In the genomic region with DNA sequence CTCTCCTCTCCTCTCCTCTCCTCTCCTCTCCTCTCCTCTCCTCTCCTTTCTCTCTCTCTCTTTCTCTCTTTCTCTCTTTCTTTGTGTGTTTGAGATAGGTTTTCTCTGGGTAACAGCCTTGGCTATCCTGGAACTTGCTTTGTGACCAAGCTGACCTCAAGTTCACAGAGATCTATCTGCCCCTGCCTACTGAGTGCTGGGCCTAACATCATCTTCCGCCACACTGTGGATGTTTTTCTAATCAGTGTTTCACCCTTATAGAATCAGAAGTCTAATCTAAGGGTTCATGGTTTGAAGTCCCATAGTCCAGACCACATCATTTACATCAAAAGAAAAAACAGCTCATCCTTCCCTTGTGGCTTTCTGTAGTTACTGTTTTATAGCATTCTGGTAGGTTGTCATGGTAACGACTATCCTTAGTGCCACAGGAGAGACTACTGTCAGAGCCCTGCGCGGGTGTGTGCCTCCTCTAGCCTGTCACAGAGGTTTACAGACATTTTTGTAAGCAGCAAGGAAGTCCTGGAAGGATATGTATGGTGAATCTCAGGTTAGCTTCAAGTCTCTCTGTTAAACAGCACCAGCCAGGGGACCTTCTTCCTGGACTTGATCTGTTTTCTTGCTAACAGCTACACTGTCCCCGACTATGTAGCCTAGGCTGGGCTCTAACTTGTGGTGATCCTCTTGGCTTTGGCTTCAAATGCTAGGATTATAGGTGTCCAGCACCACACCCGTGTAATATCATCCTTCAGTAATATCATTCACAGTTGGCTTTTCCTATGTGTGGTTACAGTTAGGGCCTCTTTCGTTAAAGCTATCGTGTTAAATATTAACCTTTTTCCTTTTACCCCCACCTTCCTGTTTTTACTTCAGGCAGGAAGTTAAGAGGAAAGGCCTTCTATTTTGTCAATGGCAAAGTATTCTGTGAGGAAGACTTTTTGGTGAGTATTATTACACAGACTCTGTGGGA, we compare ENCODE assay signal across 8 mouse cellular contexts. TPM values are rescaled to one million over a fixed set of nuclear protein-coding genes. Genes with fewer than 3 reads are reported as not detected.
A peak's percentile ranks its signal among the peaks of the same experiment; 100 is the strongest.
DNase-seq lines count a peak whose midpoint lies in the region; ATAC-seq and TF ChIP-seq lines count a peak whose summit lies in the region.

No protein-coding gene starts in this region.

- no peak for TF ChIP-seq POLR2A in spleen, adult 2 months (IDR thresholded peaks at IDR 0.05; ENCODE audit: low read depth, low read length)

- H3K4me3 ChIP-seq in spleen, adult 2 months (ENCODE audit: extremely low read depth, insufficient read depth, insufficient read length): no peak overlapping the region
- no peak overlapping the region for H3K4me3 ChIP-seq in liver, embryonic 13.5 days (replicated peaks)

- 16% methylated on average over 8 of the region's 8 CpGs for WGBS in spleen, adult 2 months
- whole genome bisulfite sequencing in liver, embryonic 13.5 days (ENCODE audit: insufficient replicate concordance): 61% methylated on average over 8 of the region's 8 CpGs

- H3K9ac ChIP-seq in liver, embryonic 13.5 days: no peak overlapping the region

- H3K4me1 ChIP-seq in spleen, adult 2 months (ENCODE audit: control insufficient read depth, insufficient read depth, insufficient read length): peaks cover 13% of the 10 kb centered on the region
- peaks cover 16% of the 10 kb centered on the region; the same call in 1 of the 2 replicates for H3K4me1 ChIP-seq in liver, embryonic 13.5 days (replicated peaks)

- H3K4me2 ChIP-seq in liver, embryonic 13.5 days: 0 out of 2 replicates have a peak overlapping the region, but pooled peaks have one; percentile 11

- peaks cover 19% of the 10 kb centered on the region for H3K36me3 ChIP-seq in spleen, adult 2 months (ENCODE audit: control insufficient read depth, insufficient read depth, low read length)
- H3K36me3 ChIP-seq in liver, embryonic 13.5 days: peaks cover 57% of the 10 kb centered on the region

- no peak for DNase-seq in frontal cortex, postnatal 36 days (ENCODE audit: low spot score in 2 of 2)
- peak; percentile 46 to 92 for DNase-seq in spleen, adult 2 months (ENCODE audit: low read depth in 1 of 2, low spot score in 2 of 2)
- DNase-seq in spleen, postnatal 14 days (ENCODE audit: low spot score in 2 of 2): no peak
- no peak for DNase-seq in liver, embryonic 13.5 days
- DNase-seq in thymus, postnatal 4 days: peak; percentile 43
- no peak for DNase-seq in urinary bladder, postnatal 14 days (ENCODE audit: low spot score)
- DNase-seq in cerebellum, postnatal 25 days: no peak

- H3K9me3 ChIP-seq in liver, embryonic 13.5 days (replicated peaks): no peaks in the 10 kb centered on the region

- peak overlapping the region; percentile 73 for H3K27ac ChIP-seq in spleen, adult 2 months (ENCODE audit: insufficient read depth, low read length)
- peak overlapping the region; percentile 14; the same call in 1 of the 2 replicates for H3K27ac ChIP-seq in liver, embryonic 13.5 days

- ATAC-seq in frontal cortex, adult (ENCODE audit: low TSS enrichment): peak; percentile 94
- peak; percentile 21; the same call in 1 of the 2 replicates for ATAC-seq in liver, embryonic 13.5 days (ENCODE audit: low read depth)

- no peak for TF ChIP-seq CTCF in spleen, adult 2 months (IDR thresholded peaks at IDR 0.05; ENCODE audit: extremely low read depth, insufficient read depth, insufficient read length, insufficient replicate concordance)

- H3K27me3 ChIP-seq in spleen, adult 2 months (ENCODE audit: control insufficient read depth, insufficient read depth, low read length): no peaks in the 10 kb centered on the region
- H3K27me3 ChIP-seq in liver, embryonic 13.5 days: no peaks in the 10 kb centered on the region

RNA-seq across cellular contexts. Expression of a gene that starts 19.6 kb away (rescaled TPM):
- 2.5 TPM in 2 replicates for polyA plus RNA-seq in spleen, adult 2 months (2012; rRNA removed)
- 27.3 and 37.3 TPM in 2 replicates for polyA plus RNA-seq in liver, embryonic 13.5 days (2015; fragmentation: Nextera tagmentation; extraction: Ambion mirVana)

RNA-seq across cellular contexts. Expression of a gene that starts 31.4 kb away (rescaled TPM):
- 45.1 and 55.1 TPM in 2 replicates for polyA plus RNA-seq in spleen, adult 2 months (2012; rRNA removed)
- polyA plus RNA-seq in liver, embryonic 13.5 days (2015; fragmentation: Nextera tagmentation; extraction: Ambion mirVana): 21.5 and 25.8 TPM in 2 replicates

Comparison
In these comparisons a context has a peak if more than half of its experiments do, and no peak if none do; other contexts are left out.
1. DNase-seq: peak in spleen, adult 2 months (2 of 2) and thymus, postnatal 4 days (single experiment); none in frontal cortex, postnatal 36 days (0 of 2), spleen, postnatal 14 days (0 of 2), liver, embryonic 13.5 days (single experiment), urinary bladder, postnatal 14 days (single experiment) and cerebellum, postnatal 25 days (0 of 2).